Mouse (Mus musculus): ENCODE data around the gene Ccdc177. TPM values are rescaled to one million over a fixed set of nuclear protein-coding genes. Genes with fewer than 3 reads are reported as not detected.

Ccdc177 gene
- total and polyA plus RNA-seq, 3 experiments: not detected

GRCm38 (mm10) chr12:80807451-80808085 is 47.1 kb upstream of the Ccdc177 start:
- Histone ChIP-seq H3K4me3 (replicated peaks in 1 of 3; ENCODE audit: low read depth in 2 of 3, low read length in 2 of 3, poor library complexity in 1 of 3) (no peak overlapping the region), H3K4me1 (ENCODE audit: control insufficient read depth in 1 of 2, insufficient read depth in 2 of 2) (peaks cover 0 to 60% of the 10 kb centered on the region in 2 experiments; a peak in 2 of 4 replicates), H3K36me3 (replicated peaks in 1 of 2; ENCODE audit: control insufficient read depth in 1 of 2, insufficient read depth in 1 of 2, low read length in 1 of 2) (peaks cover 0 to 13% of the 10 kb centered on the region in 2 experiments), H3K4me2 (ENCODE audit: insufficient read depth, low read depth, poor library complexity, severe bottlenecking) (no peak overlapping the region), H3K79me2 (replicated peaks; ENCODE audit: control insufficient read depth, extremely low read depth, insufficient read depth, poor library complexity, severe bottlenecking) (peaks cover 17% of the 10 kb centered on the region), H3K9me3 (replicated peaks; ENCODE audit: low read length) (no peaks in the 10 kb centered on the region), H3K9ac (ENCODE audit: insufficient read depth, low read depth) (no peak overlapping the region), H3K27me3 (replicated peaks) (no peaks in the 10 kb centered on the region), H3K27ac (ENCODE audit: insufficient read depth, low read depth) (no peak overlapping the region)
- in situ Hi-C loops (cut with MboI; ENCODE audit: low pct_ligation_motif_present, low pct_unique_long_range_greater_than_20kb, low sequenced_read_pairs) (no loop called here), dilution Hi-C loops (cut with MboI; ENCODE audit: extremely low pct_ligation_motif_present, extremely low pct_unique_long_range_greater_than_20kb, low sequenced_read_pairs) (no loop called here)
- DNase-seq (ENCODE audit: extremely low read depth): no peak
- no peak for TF ChIP-seq MAFK (IDR thresholded peaks at IDR 0.05; ENCODE audit: insufficient replicate concordance, low read length)
- no peak for TF ChIP-seq PAX5 (IDR thresholded peaks at IDR 0.05; ENCODE audit: low read length)
- no peak for TF ChIP-seq EP300 (IDR thresholded peaks at IDR 0.05; ENCODE audit: low read length)
- TF ChIP-seq KAT2A (IDR thresholded peaks at IDR 0.05; ENCODE audit: insufficient replicate concordance, low read length): no peak
- no peak for TF ChIP-seq JUN (IDR thresholded peaks at IDR 0.05; ENCODE audit: insufficient read depth, low read depth, low read length)
- TF ChIP-seq SIN3A (IDR thresholded peaks at IDR 0.05; ENCODE audit: low read length): no peak
- TF ChIP-seq ZNF384 (IDR thresholded peaks at IDR 0.05; ENCODE audit: low read depth, low read length): no peak
- no peak for TF ChIP-seq ZKSCAN1 (IDR thresholded peaks at IDR 0.05; ENCODE audit: borderline replicate concordance, low read depth, low read length)
- TF ChIP-seq MEF2A (IDR thresholded peaks at IDR 0.05; ENCODE audit: borderline replicate concordance, low read depth, low read length): no peak
- no peak for TF ChIP-seq HCFC1 (IDR thresholded peaks at IDR 0.05; ENCODE audit: low read depth, low read length)

GRCm38 (mm10) chr12:80804861-80805428 is 44.5 kb upstream of the Ccdc177 start:
- dilution Hi-C loops (cut with MboI; ENCODE audit: extremely low pct_ligation_motif_present, extremely low pct_unique_long_range_greater_than_20kb, low sequenced_read_pairs) (no loop called here), in situ Hi-C loops (cut with MboI; ENCODE audit: low pct_ligation_motif_present, low pct_unique_long_range_greater_than_20kb, low sequenced_read_pairs) (no loop called here)
- Histone ChIP-seq H3K9me3 (replicated peaks; ENCODE audit: low read length) (no peaks in the 10 kb centered on the region), H3K36me3 (replicated peaks in 1 of 2; ENCODE audit: control insufficient read depth in 1 of 2, insufficient read depth in 1 of 2, low read length in 1 of 2) (peaks cover 0 to 13% of the 10 kb centered on the region in 2 experiments), H3K9ac (ENCODE audit: insufficient read depth, low read depth) (no peak overlapping the region), H3K27me3 (replicated peaks) (no peaks in the 10 kb centered on the region), H3K4me2 (ENCODE audit: insufficient read depth, low read depth, poor library complexity, severe bottlenecking) (no peak overlapping the region), H3K79me2 (replicated peaks; ENCODE audit: control insufficient read depth, extremely low read depth, insufficient read depth, poor library complexity, severe bottlenecking) (peaks cover 22% of the 10 kb centered on the region), H3K4me3 (replicated peaks in 1 of 3; ENCODE audit: low read depth in 2 of 3, low read length in 2 of 3, poor library complexity in 1 of 3) (no peak overlapping the region), H3K4me1 (ENCODE audit: control insufficient read depth in 1 of 2, insufficient read depth in 2 of 2) (peaks cover 3 to 43% of the 10 kb centered on the region in 2 experiments; a peak in 3 of 4 replicates), H3K27ac (ENCODE audit: insufficient read depth, low read depth) (no peak overlapping the region)
- TF ChIP-seq RCOR1 (conservative IDR thresholded peaks at IDR 0.05; ENCODE audit: low read depth, low read length) (no peak), ZMIZ1 (IDR thresholded peaks at IDR 0.05; ENCODE audit: low read depth, low read length) (no peak)
- DNase-seq (ENCODE audit: extremely low read depth): no peak

All from CH12.LX (cell line).